Mouse (Mus musculus): ENCODE data around the gene Luc7l2. TPM values are rescaled to one million over a fixed set of nuclear protein-coding genes. Genes with fewer than 3 reads are reported as not detected.
A peak's percentile ranks its signal among the peaks of the same experiment; 100 is the strongest.

Luc7l2 gene
- total and polyA plus RNA-seq, 3 experiments = 51.8 to 129 (median 118) TPM

- Histone ChIP-seq H3K4me1 (ENCODE audit: control insufficient read depth in 1 of 2, insufficient read depth in 2 of 2, low read length in 2 of 2) (peaks cover 10 to 15% of the 10 kb centered on the region in 2 experiments), H3K79me2 (ENCODE audit: control insufficient read depth, insufficient read depth, low read length, poor library complexity) (no peaks in the 10 kb centered on the region), H3K9me3 (replicated peaks; ENCODE audit: insufficient read depth, low read length) (no peaks in the 10 kb centered on the region), H3K27ac (ENCODE audit: control insufficient read depth, low read depth, low read length) (0 out of 2 replicates have a peak overlapping the region, but pooled peaks have one; percentile 16), H3K27me3 (ENCODE audit: control insufficient read depth in 1 of 2, insufficient read depth in 2 of 2, low read length in 2 of 2) (no peaks in the 10 kb centered on the region), H3K36me3 (ENCODE audit: control insufficient read depth in 1 of 2, insufficient read depth in 2 of 2, low read length in 2 of 2) (peaks cover 6 to 16% of the 10 kb centered on the region in 2 experiments; a peak in 3 of 4 replicates), H3K4me3 (ENCODE audit: control insufficient read depth in 1 of 2, insufficient read depth in 1 of 2, low read depth in 2 of 2, low read length in 2 of 2) (no peak overlapping the region), H3K9ac (ENCODE audit: control insufficient read depth, low read depth, low read length, poor library complexity, severe bottlenecking) (no peak overlapping the region)
- DNase-seq (ENCODE audit: low read depth, low spot score) = peak; percentile 85
- no peak for TF ChIP-seq POLR2A (IDR thresholded peaks at IDR 0.05; ENCODE audit: control insufficient read depth in 1 of 2, insufficient read depth in 1 of 2, low read depth in 1 of 2, low read length in 2 of 2, poor library complexity in 1 of 2)
- TF ChIP-seq E2F4 (IDR thresholded peaks at IDR 0.05; ENCODE audit: borderline replicate concordance, low read depth, low read length) = no peak
- TF ChIP-seq POLR2AphosphoS2 (IDR thresholded peaks at IDR 0.05; ENCODE audit: low read length) = no peak
- 0 out of 2 replicates have a peak, but pooled peaks have one; percentile 22 for TF ChIP-seq MXI1 (IDR thresholded peaks at IDR 0.05; ENCODE audit: low read depth, low read length)
- peak; percentile 16; the same call in 1 of the 2 replicates for TF ChIP-seq NRF1 (IDR thresholded peaks at IDR 0.05; ENCODE audit: insufficient read depth, low read depth, low read length, poor library complexity, severe bottlenecking)
- no peak for TF ChIP-seq CHD2 (IDR thresholded peaks at IDR 0.05; ENCODE audit: low read length)
- TF ChIP-seq SIN3A (IDR thresholded peaks at IDR 0.05; ENCODE audit: low read length) = 0 out of 2 replicates have a peak, but pooled peaks have one; percentile 47
- no peak for TF ChIP-seq SMC3 (IDR thresholded peaks at IDR 0.05; ENCODE audit: low read depth, low read length)
- TF ChIP-seq TCF12 (IDR thresholded peaks at IDR 0.05; ENCODE audit: low read depth, low read length) = 0 out of 2 replicates have a peak, but pooled peaks have one; percentile 23
- peak; percentile 76 for TF ChIP-seq ZNF384 (IDR thresholded peaks at IDR 0.05; ENCODE audit: low read depth, low read length)
- TF ChIP-seq ETS1 (IDR thresholded peaks at IDR 0.05; ENCODE audit: low read depth, low read length) = 0 out of 2 replicates have a peak, but pooled peaks have one; percentile 26
- peak; percentile 49 to 57; a peak in 2 of 4 replicates for TF ChIP-seq EP300 (IDR thresholded peaks at IDR 0.05; ENCODE audit: low read depth in 1 of 2, low read length in 2 of 2)
- 0 out of 2 replicates have a peak, but pooled peaks have one; percentile 35 for TF ChIP-seq GATA1 (IDR thresholded peaks at IDR 0.05; ENCODE audit: low read depth, low read length)
- peak; percentile 50; the same call in 1 of the 2 replicates for TF ChIP-seq ELF1 (IDR thresholded peaks at IDR 0.05; ENCODE audit: low read depth, low read length)
Measured at GRCm38 (mm10) chr6:38512830-38513229, 38.3 kb upstream of the Luc7l2 start.

- H3K4me1 ChIP-seq (ENCODE audit: control insufficient read depth in 1 of 2, insufficient read depth in 2 of 2, low read length in 2 of 2) = peaks cover 10 to 15% of the 10 kb centered on the region in 2 experiments
Measured at GRCm38 (mm10) chr6:38515201-38515600, 35.9 kb upstream of the Luc7l2 start.

More at GRCm38 (mm10) chr6:38515201-38515600, 35.9 kb upstream of the Luc7l2 start:
- H3K79me2 ChIP-seq (ENCODE audit: control insufficient read depth, insufficient read depth, low read length, poor library complexity) = no peaks in the 10 kb centered on the region
- H3K9me3 ChIP-seq (replicated peaks; ENCODE audit: insufficient read depth, low read length) = no peaks in the 10 kb centered on the region
- no peaks in the 10 kb centered on the region for H3K27me3 ChIP-seq (ENCODE audit: control insufficient read depth in 1 of 2, insufficient read depth in 2 of 2, low read length in 2 of 2)
- H3K36me3 ChIP-seq (ENCODE audit: control insufficient read depth in 1 of 2, insufficient read depth in 2 of 2, low read length in 2 of 2) = peaks cover 0 to 16% of the 10 kb centered on the region in 2 experiments; a peak in 3 of 4 replicates
- DNase-seq (ENCODE audit: low read depth, low spot score) = peak; percentile 46
- TF ChIP-seq MAX (IDR thresholded peaks at IDR 0.05; ENCODE audit: low read length) (no peak), USF2 (IDR thresholded peaks at IDR 0.05; ENCODE audit: borderline replicate concordance in 1 of 2, insufficient read depth in 1 of 2, low read depth in 1 of 2, low read length in 2 of 2) (no peak), ZNF384 (IDR thresholded peaks at IDR 0.05; ENCODE audit: low read depth, low read length) (no peak)
- no peak overlapping the region for H3K27ac ChIP-seq (ENCODE audit: control insufficient read depth, low read depth, low read length)
- no peak overlapping the region for H3K4me3 ChIP-seq (ENCODE audit: control insufficient read depth in 1 of 2, insufficient read depth in 1 of 2, low read depth in 2 of 2, low read length in 2 of 2)
- H3K9ac ChIP-seq (ENCODE audit: control insufficient read depth, low read depth, low read length, poor library complexity, severe bottlenecking) = no peak overlapping the region
